Mouse (Mus musculus) liver, embryonic 15.5 days (tissue): ENCODE measurements around the gene Chd4. TPM values are rescaled to one million over a fixed set of nuclear protein-coding genes. Genes with fewer than 3 reads are reported as not detected.
"Not testable (repeated sequence)": the region's sequence is repeated elsewhere in the genome, so short reads cannot be mapped to it uniquely, and the experiment has no call there.

Experiments used
- ATAC-seq: fragments of 200-750 bp; cut with Nextera tagmentation; 2 replicates; pipeline ENCODE4 v1.8.0; 2017; ENCODE audit warnings: moderate number of reproducible peaks, mild to moderate bottlenecking, moderate library complexity; ENCODE audit not compliant: insufficient read depth
- H3K27ac ChIP-seq: fragments of 300-500 bp; sonication (generic); replicated peaks from 2 replicates; pipeline ENCODE4 v1.5.1; 2015; ENCODE audit warnings: mild to moderate bottlenecking, inconsistent platforms
- H3K27me3 ChIP-seq: fragments of 300-500 bp; sonication (generic); 2 replicates; pipeline ENCODE4 v1.6.1; 2015; ENCODE audit warnings: mild to moderate bottlenecking, inconsistent platforms
- H3K36me3 ChIP-seq: fragments of 300-500 bp; sonication (generic); replicated peaks from 2 replicates; pipeline ENCODE4 v1.6.1; 2015; ENCODE audit warnings: moderate library complexity, mild to moderate bottlenecking, inconsistent platforms
- H3K4me1 ChIP-seq: fragments of 300-500 bp; sonication (generic); replicated peaks from 2 replicates; pipeline ENCODE4 v1.6.1; 2015; ENCODE audit warnings: inconsistent platforms
- H3K4me2 ChIP-seq: fragments of 300-500 bp; sonication (generic); 2 replicates; pipeline ENCODE4 v1.6.1; 2015; ENCODE audit warnings: moderate library complexity, mild to moderate bottlenecking, inconsistent platforms
- H3K4me3 ChIP-seq: fragments of 300-500 bp; sonication (generic); replicated peaks from 2 replicates; pipeline ENCODE4 v1.5.1; 2015; ENCODE audit warnings: mild to moderate bottlenecking, inconsistent platforms
- H3K9ac ChIP-seq: fragments of 300-500 bp; sonication (generic); 2 replicates; pipeline ENCODE4 v1.6.1; 2015; ENCODE audit warnings: moderate library complexity, mild to moderate bottlenecking, inconsistent platforms
- H3K9me3 ChIP-seq: fragments of 300-500 bp; sonication (generic); replicated peaks from 2 replicates; pipeline ENCODE4 v1.6.1; 2016; ENCODE audit warnings: inconsistent platforms
- WGBS: fragments of 180-500 bp; shearing (Covaris S2); methylation state at CpG from one replicate; pipeline ENCODE4 v1.1.7; 2015; ENCODE audit warnings: mixed read lengths; ENCODE audit not compliant: insufficient replicate concordance; 5-methylcytosine and 5-hydroxymethylcytosine counted together
- polyA plus RNA-seq: library from polyadenylated mRNA; unstranded; fragments of >200 nt; fragmentation: Nextera tagmentation; extraction: Ambion mirVana; gene quantifications from 2 replicates; pipeline ENCODE4 v1.2.1, GENCODE M21; 2015

Chd4 gene
- polyA plus RNA-seq = 22.6 TPM in 2 replicates

- WGBS = 2% methylated on average over 41 of the region's 45 CpGs
- Histone ChIP-seq H3K4me1 (peaks cover 70% of the 10 kb centered on the region), H3K36me3 (peaks cover 28% of the 10 kb centered on the region), H3K9ac (peak within 1 kb of the TSS; percentile 79), H3K27ac (peak within 1 kb of the TSS; percentile 94), H3K9me3 (no peaks in the 10 kb centered on the region), H3K27me3 (no peaks in the 10 kb centered on the region), H3K4me2 (peak within 1 kb of the TSS; percentile 89), H3K4me3 (peak within 1 kb of the TSS; percentile 79)
- peak; percentile 72 for ATAC-seq
Measured at GRCm38 (mm10) chr6:125095391-125096278, at the start of gene Chd4. Gene Chd4 (plus strand): TSS chr6:125095981.

- H3K4me3 ChIP-seq = no peak overlapping the region
- H3K4me2 ChIP-seq = no peak overlapping the region
- H3K9me3 ChIP-seq = no peaks in the 10 kb centered on the region
- ATAC-seq = no peak
- 27% methylated on average over 5 of the region's 5 CpGs for WGBS
- no peaks in the 10 kb centered on the region for H3K27me3 ChIP-seq
- peaks cover 15% of the 10 kb centered on the region for H3K4me1 ChIP-seq
- H3K36me3 ChIP-seq = peaks cover 74% of the 10 kb centered on the region
- H3K9ac ChIP-seq = no peak overlapping the region
- H3K27ac ChIP-seq = no peak overlapping the region
Measured at GRCm38 (mm10) chr6:125046691-125047090, 49.1 kb upstream of the Chd4 start.

- no peak within 1 kb of the TSS for H3K4me2 ChIP-seq
- no peaks in the 10 kb centered on the region for H3K9me3 ChIP-seq
- WGBS = 51% methylated on average over 20 of the region's 20 CpGs
- no peak within 1 kb of the TSS for H3K27ac ChIP-seq
- no peak within 1 kb of the TSS for H3K4me3 ChIP-seq
- no peak within 1 kb of the TSS for H3K9ac ChIP-seq
- H3K4me1 ChIP-seq = 0 out of 2 replicates have a peak, but pooled peaks cover 7% of the 10 kb centered on the region
- no peaks in the 10 kb centered on the region for H3K27me3 ChIP-seq
- peaks cover 69% of the 10 kb centered on the region for H3K36me3 ChIP-seq
- no peak for ATAC-seq
Measured at GRCm38 (mm10) chr6:125049678-125050077, 46.1 kb upstream of the Chd4 start, which contains the start of gene Acrbp. Gene Acrbp (plus strand): TSS chr6:125049689.

DNA sequence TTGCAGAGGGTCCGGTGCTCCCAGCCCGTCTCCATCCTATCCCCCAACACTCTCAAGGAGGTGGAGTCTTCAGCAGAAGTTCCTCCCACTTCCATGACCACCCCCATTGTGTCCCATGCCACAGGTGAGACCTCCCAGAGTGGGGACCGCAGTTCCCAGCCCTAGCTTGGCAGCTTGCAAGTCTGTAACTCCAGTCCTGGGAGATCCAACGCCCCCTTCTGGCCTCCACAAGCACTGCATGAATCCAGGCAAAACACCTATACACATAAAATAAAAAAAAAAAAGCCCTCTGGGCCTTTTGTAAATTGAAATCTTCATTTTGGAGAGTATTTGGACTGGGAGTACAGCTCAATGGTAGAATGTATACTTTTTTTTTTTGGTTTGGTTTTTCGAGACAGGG is 44.5 kb upstream of the Chd4 start:
- WGBS = 57% methylated on average over 5 of the region's 5 CpGs

GRCm38 (mm10) chr6:125061493-125061892 is 34.3 kb upstream of the Chd4 start:
- Histone ChIP-seq H3K9ac (no peak overlapping the region), H3K4me2 (no peak overlapping the region), H3K4me3 (no peak overlapping the region), H3K4me1 (peaks cover 35% of the 10 kb centered on the region), H3K9me3 (no peaks in the 10 kb centered on the region), H3K27ac (no peak overlapping the region), H3K36me3 (no peaks in the 10 kb centered on the region), H3K27me3 (no peaks in the 10 kb centered on the region)
- WGBS = 38% methylated on average over 6 of the region's 6 CpGs
- 0 out of 2 replicates have a peak, but pooled peaks have one; percentile 14 for ATAC-seq

More for the DNA sequence above, 44.5 kb upstream of the Chd4 start:
- Histone ChIP-seq H3K9me3 (no peaks in the 10 kb centered on the region), H3K36me3 (peaks cover 56% of the 10 kb centered on the region), H3K27me3 (no peaks in the 10 kb centered on the region), H3K9ac (no peak overlapping the region), H3K4me3 (no peak overlapping the region), H3K4me2 (no peak overlapping the region), H3K27ac (no peak overlapping the region), H3K4me1 (0 out of 2 replicates have a peak, but pooled peaks cover 7% of the 10 kb centered on the region)
- no peak for ATAC-seq

GRCm38 (mm10) chr6:125062511-125062910 is 33.3 kb upstream of the Chd4 start:
- no peak overlapping the region for H3K9ac ChIP-seq
- H3K4me2 ChIP-seq = peak overlapping the region; percentile 11; the same call in 1 of the 2 replicates
- H3K4me1 ChIP-seq = peaks cover 42% of the 10 kb centered on the region
- H3K36me3 ChIP-seq = no peaks in the 10 kb centered on the region
- ATAC-seq = peak; percentile 63
- H3K27ac ChIP-seq = no peak overlapping the region
- H3K4me3 ChIP-seq = no peak overlapping the region
- H3K9me3 ChIP-seq = no peaks in the 10 kb centered on the region
- 51% methylated on average over 5 of the region's 5 CpGs for WGBS
- no peaks in the 10 kb centered on the region for H3K27me3 ChIP-seq

DNA sequence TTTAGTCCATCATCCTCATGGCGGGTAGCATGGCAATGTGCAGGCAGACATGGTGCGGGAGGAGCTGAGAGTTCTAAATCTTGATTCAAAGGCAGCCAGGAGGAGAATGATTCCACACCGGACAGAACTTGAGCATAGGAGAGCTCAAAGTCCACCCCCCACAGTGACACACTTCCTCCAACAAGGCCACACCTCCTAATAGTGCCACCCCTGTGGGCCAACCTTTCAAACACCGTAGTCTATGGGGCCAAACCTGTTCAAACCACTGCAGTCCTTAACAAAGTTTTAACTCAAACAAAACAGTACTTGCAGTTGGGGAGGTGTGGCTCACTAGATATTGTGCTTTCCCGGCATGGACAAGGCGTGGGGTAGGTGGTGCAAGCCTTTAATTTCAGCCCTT is 31.9 kb upstream of the Chd4 start:
- Histone ChIP-seq H3K4me2 (no peak overlapping the region), H3K4me3 (no peak overlapping the region), H3K36me3 (no peaks in the 10 kb centered on the region), H3K9me3 (no peaks in the 10 kb centered on the region), H3K27me3 (no peaks in the 10 kb centered on the region), H3K4me1 (peaks cover 43% of the 10 kb centered on the region), H3K27ac (no peak overlapping the region), H3K9ac (no peak overlapping the region)
- no peak for ATAC-seq
- WGBS = 62% methylated on average over 6 of the region's 6 CpGs

DNA sequence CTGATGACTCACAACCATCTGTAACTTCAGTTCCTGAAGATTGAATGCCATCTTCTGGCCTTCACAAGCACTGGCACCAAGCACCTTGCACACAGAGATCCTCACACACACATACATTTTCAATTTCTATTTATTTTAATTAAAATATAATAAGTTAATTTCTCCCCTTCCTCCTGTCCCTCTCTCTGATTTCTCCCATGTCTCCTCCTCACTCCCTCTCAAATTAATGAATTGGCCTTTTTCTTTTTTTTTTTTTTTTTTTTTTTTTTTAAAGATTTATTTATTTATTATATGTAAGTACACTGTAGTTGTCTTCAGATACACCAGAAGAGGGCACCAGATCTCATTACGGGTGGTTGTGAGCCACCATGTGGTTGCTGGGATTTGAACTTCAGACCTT is 30.6 kb upstream of the Chd4 start:
- not testable (repeated sequence) for H3K4me3 ChIP-seq, ATAC-seq, H3K27me3 ChIP-seq, H3K9ac ChIP-seq, H3K9me3 ChIP-seq, H3K36me3 ChIP-seq, H3K27ac ChIP-seq, H3K4me2 ChIP-seq
- H3K4me1 ChIP-seq = peaks cover 45% of the 10 kb centered on the region
- WGBS = 60% methylated on average over 1 of the region's 1 CpGs

- Histone ChIP-seq H3K27me3 (no peaks in the 10 kb centered on the region), H3K9me3 (no peaks in the 10 kb centered on the region), H3K9ac (no peak within 1 kb of the TSS), H3K4me2 (peak within 1 kb of the TSS; percentile 44), H3K4me3 (no peak within 1 kb of the TSS), H3K4me1 (peaks cover 55% of the 10 kb centered on the region), H3K36me3 (no peaks in the 10 kb centered on the region), H3K27ac (0 out of 2 replicates have a peak within 1 kb of the TSS, but pooled peaks have one; percentile 38)
- ATAC-seq = no peak
- 48% methylated on average over 8 of the region's 8 CpGs for WGBS
Measured at GRCm38 (mm10) chr6:125067571-125067995, 28.2 kb upstream of the Chd4 start, which contains the start of gene Lpar5. Gene Lpar5 (plus strand): TSS chr6:125067920.

GRCm38 (mm10) chr6:125071170-125071895 is 24.4 kb upstream of the Chd4 start:
- peak overlapping the region; percentile 45 for H3K4me3 ChIP-seq
- peak overlapping the region; percentile 67 for H3K4me2 ChIP-seq
- no peaks in the 10 kb centered on the region for H3K9me3 ChIP-seq
- peak overlapping the region; percentile 81 for H3K27ac ChIP-seq
- 0 out of 2 replicates have a peak overlapping the region, but pooled peaks have one; percentile 15 for H3K9ac ChIP-seq
- H3K36me3 ChIP-seq = no peaks in the 10 kb centered on the region
- H3K4me1 ChIP-seq = peaks cover 57% of the 10 kb centered on the region
- 19% methylated on average over 18 of the region's 18 CpGs for WGBS
- peak; percentile 95 for ATAC-seq
- H3K27me3 ChIP-seq = no peaks in the 10 kb centered on the region

GRCm38 (mm10) chr6:125071896-125072279 is 23.9 kb upstream of the Chd4 start:
- WGBS = 6% methylated on average over 2 of the region's 2 CpGs
- Histone ChIP-seq H3K9me3 (no peaks in the 10 kb centered on the region), H3K4me3 (peak overlapping the region; percentile 45), H3K27me3 (no peaks in the 10 kb centered on the region), H3K36me3 (no peaks in the 10 kb centered on the region), H3K4me2 (peak overlapping the region; percentile 67), H3K4me1 (peaks cover 57% of the 10 kb centered on the region), H3K9ac (no peak overlapping the region), H3K27ac (peak overlapping the region; percentile 81)
- no peak for ATAC-seq
